Mouse (Mus musculus) frontal cortex, adult (tissue): ENCODE data around the gene Rbm20.

Experiments used
- ATAC-seq: cut with Nextera tagmentation; 2 replicates; pipeline ENCODE4 v1.9.2; 2017; ENCODE audit warnings: mild to moderate bottlenecking, moderate library complexity, mixed read lengths; ENCODE audit not compliant: low TSS enrichment

The Rbm20 gene

GRCm38 (mm10) chr19:53670625-53671141 lies 6.4 kb upstream of the Rbm20 start:
- no peak for ATAC-seq

GRCm38 (mm10) chr19:53671432-53671831 lies 5.7 kb upstream of the Rbm20 start:
- no peak for ATAC-seq

DNA sequence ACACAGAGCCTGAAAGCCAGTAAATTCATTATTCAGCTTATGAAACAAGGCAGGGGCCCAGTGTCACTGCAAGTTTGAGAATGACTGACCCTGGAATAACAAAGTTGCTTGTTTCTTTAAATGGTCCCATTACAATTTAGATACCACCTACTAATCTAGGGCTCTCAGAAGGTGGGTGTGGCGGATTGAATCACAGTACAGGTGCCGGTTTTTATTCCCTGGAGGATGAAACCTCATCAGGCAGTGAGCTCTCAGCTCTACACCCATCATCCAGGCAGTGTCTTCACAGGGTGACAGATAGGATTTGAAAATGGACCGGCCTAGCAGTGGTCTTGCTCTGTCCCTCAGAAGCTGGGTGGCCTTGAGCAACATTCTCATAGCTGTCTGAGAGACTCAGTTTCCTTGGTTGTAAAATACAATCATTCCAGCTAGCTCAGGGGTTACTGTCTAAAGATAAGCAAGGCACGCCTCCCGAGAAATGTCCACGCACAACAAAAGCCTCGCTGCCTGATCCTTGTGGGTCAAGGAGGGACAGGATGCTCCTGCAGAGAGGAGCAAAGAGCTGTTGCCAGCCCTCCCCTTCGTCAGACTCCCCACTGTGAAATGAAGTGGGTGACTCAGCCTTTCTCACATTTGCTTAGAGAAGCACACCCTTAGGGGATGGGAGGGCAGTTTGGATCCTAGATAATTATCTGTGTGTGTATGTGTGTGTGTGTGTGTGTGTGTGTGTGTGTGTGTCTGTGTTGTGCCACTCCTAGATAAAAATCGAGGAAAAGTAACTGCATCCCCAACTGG lies 2.8 kb upstream of the Rbm20 start:
- peak; percentile 35; the same call in 1 of the 2 replicates for ATAC-seq

DNA sequence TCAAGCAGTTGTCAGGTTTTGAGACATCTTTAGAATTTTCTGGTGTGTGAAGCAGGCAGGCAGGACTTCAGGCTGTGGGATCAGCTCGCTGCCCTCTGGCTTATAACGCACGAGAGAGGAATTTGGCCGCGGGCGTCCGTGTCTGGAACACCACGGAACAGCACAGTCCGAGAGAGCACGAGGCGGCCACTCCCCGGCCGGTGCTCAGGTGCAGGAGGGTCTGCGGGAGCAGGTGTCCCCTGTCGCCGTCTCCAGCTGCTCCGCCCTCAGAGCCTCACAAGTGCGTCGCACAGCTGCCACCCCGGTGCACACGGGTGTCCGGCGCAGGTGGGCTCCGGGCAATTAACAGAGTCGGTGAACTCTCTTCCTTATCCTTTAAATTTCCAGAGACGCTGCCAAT lies 878 bp upstream of the Rbm20 start:
- ATAC-seq = no peak

- no peak for ATAC-seq
These were observed 2.1 kb downstream of the Rbm20 start for GRCm38 (mm10) chr19:53679194-53679593.

DNA sequence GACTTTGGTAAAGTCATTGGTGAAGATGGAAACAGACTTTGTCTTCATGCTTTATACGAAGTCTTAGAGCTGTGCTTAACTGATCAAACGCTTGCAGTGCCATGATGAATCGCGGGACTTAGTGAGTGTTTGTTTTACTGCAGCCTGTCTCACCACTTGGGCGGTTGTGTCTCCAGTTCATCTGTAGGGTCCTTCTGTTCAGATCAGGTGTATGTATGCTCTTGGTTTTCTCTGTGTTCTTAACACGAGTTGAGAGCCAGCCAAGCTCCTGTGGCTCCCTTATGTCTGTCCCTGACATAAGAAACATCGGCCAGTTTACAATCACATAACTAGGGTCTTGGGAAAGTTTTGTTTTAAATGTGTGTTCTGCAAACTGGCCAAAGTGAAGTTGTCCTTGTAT lies 2.9 kb downstream of the Rbm20 start:
- no peak for ATAC-seq

DNA sequence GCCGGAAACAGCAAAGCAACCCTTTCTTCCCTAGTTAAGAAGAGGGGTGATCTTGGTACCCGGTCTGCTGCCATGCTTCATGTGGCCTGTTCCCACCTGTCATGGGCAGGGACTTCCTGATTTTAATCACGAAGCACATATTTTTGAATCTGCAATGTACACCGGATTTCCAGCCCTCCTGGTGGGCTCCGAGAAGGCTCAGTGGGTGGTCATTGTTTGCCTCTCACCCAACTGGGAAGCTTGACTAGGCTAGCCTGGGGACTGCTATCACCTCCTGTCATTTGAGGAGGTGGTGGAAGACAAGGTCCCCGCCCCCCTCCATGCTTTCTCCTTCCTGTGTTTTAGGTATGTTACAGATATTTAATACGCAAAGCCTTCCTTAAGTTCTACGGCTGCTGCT lies 5.3 kb downstream of the Rbm20 start:
- ATAC-seq = no peak

GRCm38 (mm10) chr19:53687592-53687991 lies 10.5 kb downstream of the Rbm20 start:
- no peak for ATAC-seq

GRCm38 (mm10) chr19:53690816-53691215 lies 13.7 kb downstream of the Rbm20 start:
- ATAC-seq = no peak

DNA sequence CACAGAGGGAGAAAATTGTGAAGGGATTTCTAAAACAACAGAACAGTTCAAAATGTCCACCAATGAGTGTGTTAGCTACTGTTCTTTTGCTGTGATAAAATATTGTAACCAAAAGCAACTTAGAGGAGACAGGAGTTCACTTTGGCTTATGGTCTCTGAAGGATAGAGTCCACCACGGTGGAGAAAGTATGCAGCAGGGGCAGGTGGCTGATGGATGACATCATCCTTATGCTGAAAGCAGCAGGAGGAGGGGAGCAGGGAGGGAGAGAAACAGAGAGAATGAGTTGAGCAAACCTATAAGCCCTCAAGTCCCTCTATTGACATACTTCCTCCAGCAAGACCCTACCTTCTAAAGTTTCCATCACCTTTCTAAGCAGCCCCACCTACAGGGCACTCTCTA lies 16.9 kb downstream of the Rbm20 start:
- ATAC-seq = no peak

GRCm38 (mm10) chr19:53696079-53696478 lies 19.0 kb downstream of the Rbm20 start:
- no peak for ATAC-seq

- ATAC-seq = no peak
These were observed 19.5 kb downstream of the Rbm20 start for GRCm38 (mm10) chr19:53696655-53697054.

DNA sequence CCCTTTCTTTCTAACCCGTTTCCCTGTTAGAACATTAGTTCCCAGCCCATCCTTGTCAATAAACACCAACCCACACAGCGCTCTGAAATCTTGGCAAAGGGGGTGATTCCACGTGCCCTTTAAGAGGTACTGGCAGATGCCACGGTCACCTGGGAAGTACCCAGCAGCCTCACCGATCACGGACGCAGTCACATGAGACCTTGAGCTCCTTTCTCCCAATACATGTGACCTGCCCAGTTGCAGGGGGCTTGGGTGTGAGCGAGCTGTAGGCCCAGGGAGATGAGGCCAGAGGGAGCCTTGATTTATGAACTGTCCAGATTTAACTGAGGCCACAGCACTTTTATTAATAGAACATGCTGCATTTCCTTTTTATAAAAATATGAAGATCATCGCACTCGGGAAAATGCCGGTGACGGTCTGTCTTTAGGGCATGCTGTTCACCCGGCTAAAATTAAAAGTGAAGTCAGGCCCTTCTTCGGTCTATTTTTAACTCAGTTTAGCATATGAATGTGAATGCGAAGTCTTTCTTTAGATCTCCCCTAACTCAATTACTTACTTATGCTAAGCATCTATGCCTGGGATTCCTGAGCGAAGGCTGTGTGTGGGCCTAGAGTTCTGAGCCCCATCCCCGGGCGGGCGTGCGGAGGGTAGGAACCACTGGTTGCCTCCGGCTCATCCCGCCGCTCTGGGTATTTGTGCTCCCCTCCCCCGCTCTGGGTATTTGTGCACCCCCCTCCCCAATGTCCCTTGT lies 20.4 kb downstream of the Rbm20 start:
- ATAC-seq = peak; percentile 23; the same call in 1 of the 2 replicates

GRCm38 (mm10) chr19:53699671-53700070 lies 22.6 kb downstream of the Rbm20 start:
- no peak for ATAC-seq

DNA sequence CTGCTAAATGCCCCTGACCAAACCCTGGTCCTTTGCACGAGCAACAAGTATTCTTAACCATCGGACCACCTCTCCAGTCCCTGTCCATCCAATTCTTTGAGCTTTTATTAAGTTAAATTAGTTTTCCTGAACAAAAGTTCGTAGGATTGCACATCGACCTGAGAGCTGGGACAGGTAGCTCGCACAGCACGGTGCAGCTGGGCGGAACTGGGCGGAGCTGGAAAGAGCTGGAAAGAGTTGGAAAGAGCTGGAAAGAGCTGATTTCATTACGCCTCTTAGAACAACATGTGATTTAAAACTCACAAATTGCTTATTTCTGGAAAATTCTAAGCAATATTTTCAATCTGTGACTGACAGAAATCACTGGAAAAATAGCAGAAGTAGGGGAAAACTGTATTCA lies 24.3 kb downstream of the Rbm20 start:
- ATAC-seq = no peak

- ATAC-seq = peak; percentile 97
These were observed 28.1 kb downstream of the Rbm20 start for GRCm38 (mm10) chr19:53704895-53705823.

DNA sequence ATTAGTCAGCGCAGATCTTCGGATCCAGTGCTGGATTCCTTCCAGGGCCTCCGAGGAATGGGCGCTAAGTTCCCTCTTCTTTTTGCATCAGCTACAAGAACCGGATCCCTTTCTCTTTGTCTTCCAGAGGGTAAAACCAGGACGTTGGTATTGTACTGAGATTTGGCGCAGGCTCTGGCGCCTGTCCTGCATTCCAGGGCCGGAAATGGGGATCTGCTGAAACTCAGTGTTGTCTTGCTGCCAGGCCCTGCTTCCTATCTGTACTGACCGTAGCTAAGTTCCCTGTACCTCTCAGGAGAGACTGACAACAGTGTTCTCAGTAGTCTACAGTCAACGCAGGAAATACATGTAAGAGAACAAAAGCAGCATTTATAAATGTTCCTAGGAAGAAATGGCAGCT lies 31.3 kb downstream of the Rbm20 start:
- ATAC-seq = no peak

DNA sequence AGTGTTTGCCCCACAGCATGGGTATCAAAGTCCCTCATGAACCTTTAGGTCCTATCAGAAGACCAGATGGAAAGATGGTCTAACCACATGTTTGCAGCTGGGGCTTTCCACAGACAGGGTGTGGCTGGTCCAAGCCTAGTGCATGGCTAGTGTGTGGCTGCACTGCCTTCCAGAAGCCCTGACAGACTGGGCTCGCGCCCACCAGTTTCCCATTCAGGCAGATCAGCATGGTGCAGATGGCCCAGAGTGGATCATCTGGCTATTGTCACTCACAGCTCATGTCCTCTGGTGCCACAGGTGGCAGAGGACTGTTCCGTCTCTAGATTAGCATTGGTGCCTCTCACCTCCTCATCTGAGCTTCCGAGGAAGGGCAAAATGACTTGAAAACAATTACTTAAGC lies 33.8 kb downstream of the Rbm20 start:
- no peak for ATAC-seq

DNA sequence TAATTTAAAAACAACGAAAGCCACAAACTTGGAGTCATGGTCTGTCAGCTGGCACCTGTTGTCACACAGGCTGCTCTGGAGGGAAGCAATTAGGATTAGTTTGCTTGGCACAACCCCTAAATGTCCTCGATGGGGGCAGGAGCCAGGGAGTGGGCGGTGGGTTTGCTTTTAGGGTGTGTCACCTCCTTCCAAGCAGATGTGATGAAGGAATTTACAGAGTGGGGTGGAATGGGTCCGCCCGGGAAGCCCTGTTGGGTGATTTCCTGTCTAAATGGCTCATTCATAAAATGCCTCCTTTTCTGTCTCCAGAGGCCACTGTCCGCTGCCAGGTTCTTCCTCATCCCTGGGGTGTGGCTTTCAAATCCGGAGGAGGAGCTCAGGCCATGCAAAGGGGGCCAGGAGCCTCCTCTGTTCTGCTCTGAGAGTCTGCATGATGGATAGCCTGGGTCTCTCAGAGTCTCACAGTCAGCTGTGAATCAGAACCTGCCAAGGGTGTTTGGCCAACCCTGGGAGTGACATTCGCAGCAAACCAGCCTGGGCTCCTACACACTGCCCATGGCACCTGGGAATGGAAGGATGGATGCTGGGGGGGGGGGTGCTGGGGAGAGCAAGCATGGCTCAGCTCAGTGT lies 34.3 kb downstream of the Rbm20 start:
- ATAC-seq = no peak

DNA sequence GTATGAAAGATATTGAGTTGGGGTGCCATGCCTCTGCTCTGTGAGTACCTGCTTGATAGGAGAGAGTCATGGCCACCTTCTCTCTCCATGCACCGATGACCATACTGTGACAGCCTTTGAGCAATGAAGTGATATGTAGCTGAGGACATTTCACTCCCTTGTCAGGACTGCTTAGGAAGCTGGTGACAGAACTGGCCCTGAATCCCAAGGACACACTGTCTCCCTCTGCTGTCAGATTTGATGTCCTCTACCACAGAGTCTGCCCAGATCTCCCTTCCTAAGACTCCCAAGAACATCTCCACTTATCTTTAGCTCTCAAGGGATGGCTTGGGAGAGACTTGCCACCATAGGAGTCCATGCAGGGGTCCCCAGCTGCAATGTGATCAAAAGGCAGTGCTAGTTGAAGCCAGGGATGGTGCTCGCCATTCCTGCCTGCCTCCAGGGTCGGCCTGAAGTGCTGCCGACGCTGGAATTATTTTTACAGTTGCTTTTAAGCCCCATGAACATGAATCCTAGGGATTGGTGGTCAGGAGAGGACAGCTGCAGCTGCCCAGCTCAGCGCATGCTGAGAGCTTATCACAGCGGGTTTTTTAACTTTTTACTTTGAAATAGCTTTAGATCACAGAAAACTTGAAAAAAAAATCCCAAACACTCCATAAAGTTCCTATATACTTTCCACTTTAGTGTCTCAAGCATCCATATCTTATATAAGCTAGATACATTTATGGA lies 35.4 kb downstream of the Rbm20 start:
- ATAC-seq = no peak

DNA sequence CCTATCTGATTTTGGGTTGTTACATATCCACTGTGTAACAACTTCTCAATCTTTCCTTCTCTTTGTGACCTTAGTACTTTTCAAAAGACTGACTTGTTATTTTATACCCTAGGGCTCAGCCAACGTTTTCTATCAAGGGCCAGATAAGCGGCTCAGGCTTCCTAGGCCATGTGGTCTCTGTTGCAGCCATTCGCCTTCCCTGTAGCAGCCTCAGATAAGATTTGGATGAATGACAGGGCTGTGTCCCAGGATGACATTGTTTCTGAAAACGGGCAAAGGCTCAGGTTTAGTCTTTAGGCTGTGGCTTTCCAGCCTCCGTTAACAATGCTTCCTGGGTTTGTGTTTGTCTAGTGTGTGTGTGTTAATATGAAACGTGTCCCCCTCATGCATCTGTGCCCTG lies 36.3 kb downstream of the Rbm20 start:
- ATAC-seq = no peak
